Mouse (Mus musculus) gastrocnemius, postnatal 14 days (tissue): Measurements from ENCODE around the gene Trim25. TPM values are rescaled to one million over a fixed set of nuclear protein-coding genes. Genes with fewer than 3 reads are reported as not detected.
"Not testable (repeated sequence)": the region's sequence is repeated elsewhere in the genome, so short reads cannot be mapped to it uniquely, and the experiment has no call there.

Source experiments
- DNase-seq: peaks from one replicate; pipeline ENCODE4 v3.0.0; 2021; ENCODE audit warnings: mixed read lengths
- intact Hi-C: fragments of 180-260 bp; cut with DNase I; formaldehyde crosslinking; loops from one replicate; pipeline ENCODE4 v1.15.1; 2025; ENCODE audit warnings: low total_unique reads
- total RNA-seq, 2 experiments: library from RNA; stranded (reverse); gene quantifications; 2 replicates each; pipeline ENCODE4 v1.2.3; 2021

Trim25 gene
- total RNA-seq, 2 experiments from 2014 or later = 11.3 to 12.6 TPM

DNA sequence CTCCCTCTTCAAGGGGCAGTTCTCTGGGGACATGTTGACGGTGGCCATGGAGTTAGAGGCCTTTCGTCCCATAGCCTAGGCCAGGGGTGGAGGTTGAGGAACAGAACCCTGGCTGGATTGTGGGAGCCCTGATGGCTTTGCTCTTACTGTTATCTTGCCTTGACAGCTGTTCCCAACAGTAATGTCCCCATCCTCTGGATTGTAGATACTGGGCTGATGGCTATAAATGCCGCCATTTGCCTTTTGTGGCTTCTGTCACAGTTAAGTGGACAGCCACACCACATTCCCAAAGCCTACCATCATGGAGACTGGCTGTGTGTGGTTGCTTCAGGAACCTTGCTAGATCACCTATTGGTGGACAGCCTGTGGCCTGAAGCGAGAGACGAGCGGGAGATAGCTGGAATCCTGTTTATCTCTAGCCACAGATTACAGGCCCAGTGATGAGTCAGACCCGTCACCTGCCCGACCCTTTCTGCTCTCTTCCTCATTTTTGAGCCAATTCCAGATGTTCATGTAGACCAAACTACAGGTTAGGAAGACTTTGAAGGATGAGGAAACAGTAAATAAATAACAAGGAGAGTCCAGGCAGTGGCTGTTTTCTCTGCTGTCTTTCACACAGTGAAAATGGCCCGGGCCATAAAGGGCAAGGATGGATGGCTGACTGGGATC, 18.5 kb downstream of the Trim25 start:
- intact Hi-C loops = no loop called here
- no peak for DNase-seq

DNA sequence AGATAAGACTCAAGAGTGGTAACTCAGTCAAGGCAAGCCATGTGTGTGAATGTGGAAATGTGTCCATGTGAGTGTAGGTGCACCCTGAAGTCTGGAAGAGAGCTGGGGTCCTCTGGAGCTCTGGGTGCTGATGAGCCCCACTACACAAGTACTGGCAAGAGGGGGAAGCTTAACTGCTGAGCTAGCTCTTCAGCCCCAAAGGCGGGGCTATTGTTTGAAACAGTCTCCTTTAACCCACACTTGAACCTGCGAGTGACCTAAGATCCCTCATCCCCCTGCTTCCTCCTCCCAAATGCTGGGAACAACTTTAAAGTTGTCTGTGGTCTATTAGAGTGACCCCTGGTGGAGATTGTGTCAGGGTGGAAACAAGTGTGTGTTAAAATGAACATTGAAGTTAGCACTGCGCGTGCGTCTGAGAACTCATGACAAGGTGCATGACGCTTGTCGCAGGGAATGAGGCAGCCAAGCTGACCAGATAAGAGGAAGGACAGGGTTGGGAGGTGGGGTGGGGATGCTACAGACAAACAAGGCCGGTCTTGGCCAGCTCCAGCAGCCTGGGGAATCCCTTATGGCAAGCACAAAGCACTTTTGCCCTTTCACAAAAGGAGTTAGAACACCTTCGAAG, 21.6 kb downstream of the Trim25 start:
- intact Hi-C loops = no loop called here

DNA sequence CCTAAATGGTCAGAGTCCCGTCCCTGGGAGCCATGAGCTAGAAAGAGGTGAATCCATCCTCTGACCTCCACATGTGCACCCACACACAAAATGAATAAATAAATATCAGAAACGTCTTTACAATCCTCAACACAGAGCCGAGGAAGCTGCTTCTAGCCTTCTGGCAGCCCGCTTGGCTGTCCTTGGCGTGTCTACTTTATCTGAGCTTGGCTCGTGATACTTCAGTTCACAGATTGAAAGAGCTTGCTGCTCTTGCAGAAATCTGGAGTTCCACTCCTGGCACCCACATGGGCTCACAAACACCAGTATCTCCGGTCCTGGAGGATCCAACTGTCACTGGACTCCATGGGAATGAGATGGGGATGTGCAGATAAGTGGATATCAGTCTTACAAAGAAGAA, 22.5 kb downstream of the Trim25 start:
- DNase-seq = no peak
- intact Hi-C loops = no loop called here

More for the DNA sequence above, 21.6 kb downstream of the Trim25 start:
- no peak for DNase-seq

DNA sequence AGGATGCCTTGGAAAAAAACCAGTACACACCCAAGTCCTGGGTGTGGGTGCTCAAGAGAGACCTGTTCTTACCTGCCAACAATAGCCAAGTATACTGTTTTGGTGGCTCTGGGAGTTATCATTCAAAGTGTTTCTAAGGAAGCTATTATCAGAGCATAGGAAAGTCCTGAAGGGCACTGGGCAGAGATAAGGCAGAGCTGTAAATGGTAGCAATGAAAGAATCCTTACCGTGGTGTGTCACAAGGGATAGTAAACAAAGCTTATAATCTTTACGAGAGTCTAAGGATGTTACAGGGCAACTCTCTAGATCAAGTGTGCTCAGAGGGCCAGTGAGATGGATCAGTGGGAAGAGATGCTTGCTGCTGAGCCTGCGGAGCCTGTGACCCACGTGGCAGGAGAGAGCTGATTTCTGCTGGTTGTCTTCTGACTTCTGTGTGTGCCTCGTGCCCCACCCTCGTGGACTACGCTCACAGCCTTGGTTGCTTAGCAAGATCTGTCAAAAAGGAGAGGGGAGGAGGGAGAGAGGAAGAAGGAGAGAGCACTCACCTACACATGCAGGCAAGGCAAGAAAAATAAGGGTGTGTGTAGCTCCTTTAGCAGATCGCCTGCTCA, 23.1 kb downstream of the Trim25 start:
- no peak for DNase-seq
- intact Hi-C loops = no loop called here

DNA sequence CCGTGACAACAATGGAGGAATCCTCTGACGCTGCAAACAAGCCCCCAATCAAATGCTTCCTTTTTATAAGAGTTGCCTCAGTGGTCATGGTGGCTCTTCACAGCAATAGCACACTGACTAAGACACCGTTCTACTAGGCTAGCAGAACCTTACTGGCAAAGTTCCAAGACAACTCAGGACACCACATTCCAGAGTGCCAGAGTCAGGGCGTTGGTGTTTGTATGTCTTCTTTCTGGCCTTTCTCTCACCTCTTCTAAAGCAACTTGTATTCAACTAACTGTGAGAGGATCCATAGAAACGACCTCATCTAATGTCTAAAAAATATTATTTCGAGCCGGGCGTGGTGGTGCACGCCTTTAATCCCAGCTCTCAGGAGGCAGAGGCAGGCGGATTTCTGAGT, 24.3 kb downstream of the Trim25 start:
- intact Hi-C loops = no loop called here
- no peak for DNase-seq

DNA sequence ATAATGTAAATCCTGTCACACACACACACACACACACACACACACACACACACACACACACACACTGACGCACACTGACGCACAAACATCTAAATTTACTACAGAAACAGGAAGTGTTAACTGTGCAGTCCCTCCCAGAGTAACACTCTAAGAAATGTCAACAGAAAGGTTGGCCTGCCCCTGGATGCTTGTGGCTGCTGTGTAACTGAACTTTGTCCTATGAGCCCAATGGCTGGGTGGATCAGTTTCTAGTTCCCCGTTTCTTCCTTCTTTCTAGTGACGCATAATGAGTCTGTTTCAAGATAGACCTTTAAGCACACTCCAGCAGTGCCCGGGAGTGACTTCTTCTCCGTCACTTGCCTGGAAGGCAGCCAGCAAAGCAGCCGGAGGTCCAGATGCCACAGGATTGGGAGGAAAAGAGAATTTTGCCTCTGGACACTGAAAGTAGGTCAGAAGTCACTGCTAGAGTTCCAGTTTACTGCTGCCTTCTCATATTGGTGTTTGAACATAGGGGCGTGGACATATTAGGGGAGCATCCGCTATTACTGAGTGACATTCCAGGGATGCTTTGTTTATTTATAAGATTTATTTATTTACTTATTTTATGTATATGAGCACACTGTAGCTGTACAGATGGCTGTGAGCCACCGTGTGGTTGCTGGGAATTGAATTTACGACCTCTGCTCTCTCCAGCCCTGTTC, 25.2 kb downstream of the Trim25 start:
- intact Hi-C loops = no loop called here
- DNase-seq = peak; percentile 79

DNA sequence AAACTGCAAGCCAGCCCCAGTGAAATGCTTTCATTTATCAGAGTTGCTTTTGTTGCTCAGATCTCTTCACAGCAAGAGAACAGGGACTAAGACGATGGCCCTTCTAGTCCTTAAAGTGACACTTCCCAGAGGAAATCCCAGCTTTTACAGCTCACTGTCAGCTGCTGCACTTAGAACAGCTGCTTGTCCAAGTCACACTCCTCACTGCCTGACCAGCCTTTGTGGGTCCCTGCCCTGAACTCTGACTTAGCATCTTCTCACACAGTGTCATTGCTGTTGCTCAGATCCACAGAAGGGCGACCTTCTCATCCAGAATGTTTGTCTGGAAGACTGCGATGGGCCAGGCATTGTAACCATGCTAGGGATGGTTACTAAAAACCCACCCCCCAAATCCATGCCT, 26.4 kb downstream of the Trim25 start:
- intact Hi-C loops = no loop called here
- no peak for DNase-seq

DNA sequence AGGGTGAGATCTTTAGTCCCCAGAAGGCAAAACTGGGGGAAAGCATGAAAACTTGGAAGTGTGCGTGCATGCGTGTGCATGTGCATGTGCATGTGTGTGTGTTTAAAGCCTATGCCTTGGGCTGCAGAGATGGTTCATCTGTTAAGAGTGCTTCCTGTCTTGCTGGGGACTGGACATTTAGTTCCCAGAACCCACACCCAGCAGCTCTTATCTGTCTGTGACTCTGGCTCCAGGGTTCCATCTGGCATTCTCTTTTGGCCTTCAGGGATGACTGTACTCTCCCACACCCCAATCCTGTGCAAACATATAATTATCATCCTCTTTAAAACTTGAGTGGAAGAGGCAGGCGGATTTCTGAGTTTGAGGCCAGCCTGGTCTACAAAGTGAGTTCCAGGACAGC, 26.9 kb downstream of the Trim25 start:
- intact Hi-C loops = no loop called here
- DNase-seq = no peak

DNA sequence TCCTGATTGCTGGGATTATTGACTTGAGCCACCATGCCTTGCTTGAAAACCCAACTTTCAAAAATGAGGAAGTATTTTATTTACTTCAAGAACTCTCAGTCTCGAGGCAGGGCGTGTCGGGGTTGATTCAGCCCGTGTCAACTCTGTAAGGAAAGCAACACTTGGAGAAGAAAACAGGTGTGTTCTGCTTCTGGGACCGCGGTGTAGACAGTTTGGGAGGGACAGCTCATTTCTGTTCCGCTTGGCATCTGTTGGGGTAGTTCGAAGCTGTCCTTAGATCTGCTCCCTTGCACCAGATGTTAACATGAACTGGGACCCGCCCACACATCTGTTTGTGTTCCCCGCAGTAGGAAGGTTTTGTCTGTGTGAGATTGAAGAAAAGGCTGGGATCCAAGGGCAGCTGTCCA, 28.8 kb downstream of the Trim25 start:
- DNase-seq = peak; percentile 11
- intact Hi-C loops = no loop called here

DNA sequence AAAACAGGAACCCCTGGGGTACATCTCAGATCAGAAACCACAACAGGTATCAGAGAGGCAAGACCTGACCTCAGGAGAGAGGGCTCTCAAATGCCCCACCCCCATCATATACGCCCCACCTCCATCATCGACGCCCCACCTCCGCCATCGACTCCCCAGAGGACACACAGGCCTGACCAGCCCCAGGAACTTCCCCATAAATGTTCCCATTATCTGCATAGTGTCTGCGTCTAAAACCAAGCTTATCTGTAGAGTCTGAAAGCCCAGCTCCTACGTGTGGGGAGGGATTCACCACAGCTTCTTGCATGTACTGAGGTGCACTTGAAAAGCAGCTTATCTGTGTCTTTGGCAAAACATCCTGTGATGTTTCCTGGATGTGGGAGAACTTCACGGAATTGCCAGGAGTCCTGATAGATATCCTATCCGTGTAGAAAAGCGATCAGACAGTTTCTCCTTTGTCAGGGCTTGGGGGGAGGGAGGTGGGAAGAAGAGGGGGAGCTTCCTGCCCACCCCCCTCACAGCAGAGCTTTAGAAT, 29.8 kb downstream of the Trim25 start:
- DNase-seq = peak; percentile 12
- intact Hi-C loops = no loop called here

DNA sequence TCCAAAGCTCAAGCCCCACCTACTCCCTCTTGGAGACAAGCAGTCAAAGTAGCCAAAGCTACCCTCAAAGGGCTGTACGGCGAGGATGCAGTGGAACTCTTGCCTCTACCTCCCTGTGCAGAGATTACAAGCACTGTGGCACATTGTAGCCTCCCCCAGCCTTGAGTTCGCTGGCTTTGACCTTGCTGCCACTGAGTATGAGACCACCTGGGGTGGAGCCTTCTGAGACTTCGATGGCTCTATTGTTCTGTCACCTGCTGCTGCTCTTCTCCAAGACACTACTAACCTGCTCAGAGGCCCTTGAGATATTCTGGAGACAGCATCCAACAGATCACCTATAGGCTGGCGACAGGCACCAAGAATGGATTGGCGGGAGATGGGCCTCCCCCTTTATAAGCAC, 31.4 kb downstream of the Trim25 start:
- no peak for DNase-seq
- intact Hi-C loops = no loop called here

DNA sequence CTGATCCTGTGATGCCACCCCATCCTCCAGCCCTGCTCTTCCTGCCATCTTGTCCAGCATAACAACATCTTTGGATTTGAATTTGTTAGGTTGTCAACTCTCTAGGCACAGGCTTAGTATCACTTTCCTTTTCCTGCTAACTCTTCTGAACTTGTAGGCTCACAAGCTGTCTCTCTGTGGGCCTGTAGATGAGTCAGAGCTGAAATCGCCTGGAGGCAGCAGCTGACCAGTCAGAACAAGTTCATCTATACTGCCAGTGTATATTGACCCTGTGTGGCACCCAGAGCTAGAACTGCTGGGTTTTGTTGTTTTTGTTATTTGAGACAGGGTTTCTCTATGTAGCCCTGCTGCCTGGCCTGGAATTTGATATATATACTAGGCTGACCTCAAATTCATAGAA, 32.0 kb downstream of the Trim25 start:
- no peak for DNase-seq
- intact Hi-C loops = no loop called here

DNA sequence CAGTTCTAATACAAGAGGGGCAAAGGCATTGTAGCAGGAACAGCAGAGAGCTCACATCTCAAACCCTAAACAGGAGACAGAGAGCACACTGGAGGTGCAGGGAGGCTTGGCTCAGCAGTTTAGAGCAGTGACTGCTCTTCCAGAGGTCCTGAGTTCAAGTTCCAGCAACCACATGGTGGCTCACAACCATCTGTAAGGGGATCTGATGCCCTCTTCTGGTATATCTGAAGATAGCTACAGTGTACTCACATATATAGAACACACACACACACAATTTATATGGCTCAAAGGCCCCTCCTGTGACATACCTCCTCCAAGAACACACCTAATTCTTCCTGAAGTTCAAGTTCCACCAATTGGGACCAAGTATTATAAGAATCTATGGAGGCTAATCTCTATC, 35.4 kb downstream of the Trim25 start:
- DNase-seq = no peak
- intact Hi-C loops = no loop called here

DNA sequence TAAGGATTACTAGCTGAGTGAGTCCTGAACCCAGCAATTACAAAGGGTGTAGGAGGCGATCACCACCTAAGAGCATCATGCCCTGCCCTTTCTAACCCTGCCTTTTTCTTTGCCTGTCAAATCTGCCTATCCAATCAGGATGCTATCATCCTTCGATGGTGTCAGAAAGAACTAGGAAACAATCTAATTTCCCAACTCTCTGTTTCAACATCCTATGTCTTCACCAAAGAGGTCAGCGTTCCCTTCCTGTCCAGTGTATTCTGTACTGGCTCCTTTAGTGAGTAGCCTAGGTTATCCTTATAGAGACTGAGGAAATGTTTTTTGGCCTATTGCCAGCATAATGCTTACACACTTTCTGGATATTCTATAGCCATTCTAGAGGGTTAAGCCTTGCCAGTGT, 36.4 kb downstream of the Trim25 start:
- intact Hi-C loops = no loop called here
- DNase-seq = no peak

DNA sequence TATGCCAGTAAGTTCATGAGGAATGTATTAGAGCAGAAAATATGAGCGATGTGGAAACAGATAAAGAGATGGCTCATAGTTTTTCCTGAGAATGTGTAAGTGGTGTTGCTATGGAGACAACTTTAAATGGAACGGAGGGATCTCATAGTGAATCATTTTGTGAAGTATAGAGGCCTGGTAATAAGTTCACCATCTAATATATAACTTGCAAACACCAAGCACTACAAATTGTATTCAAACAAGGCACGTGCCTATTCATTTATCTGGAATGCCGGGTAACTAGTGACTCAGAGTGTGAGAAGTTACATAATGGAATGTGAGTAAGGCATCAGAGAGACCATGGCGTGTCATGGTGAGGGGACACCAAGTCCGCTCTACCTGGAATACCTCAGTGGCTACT, 39.3 kb downstream of the Trim25 start:
- no peak for DNase-seq
- intact Hi-C loops = no loop called here

DNA sequence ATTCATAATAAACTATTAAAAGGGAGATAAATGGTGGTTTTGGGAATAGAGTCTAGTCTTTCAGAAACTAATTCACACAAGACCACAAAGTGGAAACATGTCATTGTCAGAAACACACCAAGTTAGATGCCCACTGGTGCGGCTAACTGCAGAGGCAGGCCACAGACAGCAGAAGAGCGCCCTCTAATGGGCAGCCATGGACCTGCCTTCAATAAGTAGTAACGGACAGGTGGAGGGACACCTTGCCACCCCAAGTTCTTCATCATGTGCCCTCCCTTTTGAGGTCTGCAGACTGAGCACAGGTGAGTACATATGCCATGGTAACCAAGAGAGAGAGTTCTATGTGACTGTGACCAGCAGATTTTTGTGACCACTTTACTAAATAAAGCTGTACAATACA, 40.1 kb downstream of the Trim25 start:
- DNase-seq = peak; percentile 53
- intact Hi-C loops = no loop called here

DNA sequence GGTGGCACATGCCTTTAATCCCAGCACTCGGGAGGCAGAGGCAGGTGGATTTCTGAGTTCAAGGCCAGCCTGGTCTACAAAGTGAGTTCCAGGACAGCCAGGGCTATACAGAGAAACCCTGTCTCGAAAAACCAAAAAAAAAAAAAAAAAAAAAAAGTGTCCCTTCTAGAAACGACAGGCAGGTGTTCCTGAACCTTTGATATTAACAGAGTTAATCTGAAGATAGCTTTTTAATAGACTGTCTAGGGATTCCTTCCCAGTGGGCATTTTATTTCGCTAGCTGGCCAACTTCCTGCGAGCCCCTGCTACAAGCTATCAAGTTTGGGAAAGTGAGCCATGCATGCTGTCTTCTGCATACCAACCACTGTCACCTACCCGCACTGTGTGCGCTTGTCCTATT, 41.9 kb downstream of the Trim25 start:
- intact Hi-C loops = loop anchor here (5.0 kb wide), 1 partner anchor 54 kb away; no protein-coding TSS in a partner anchor
- not testable (repeated sequence) for DNase-seq

DNA sequence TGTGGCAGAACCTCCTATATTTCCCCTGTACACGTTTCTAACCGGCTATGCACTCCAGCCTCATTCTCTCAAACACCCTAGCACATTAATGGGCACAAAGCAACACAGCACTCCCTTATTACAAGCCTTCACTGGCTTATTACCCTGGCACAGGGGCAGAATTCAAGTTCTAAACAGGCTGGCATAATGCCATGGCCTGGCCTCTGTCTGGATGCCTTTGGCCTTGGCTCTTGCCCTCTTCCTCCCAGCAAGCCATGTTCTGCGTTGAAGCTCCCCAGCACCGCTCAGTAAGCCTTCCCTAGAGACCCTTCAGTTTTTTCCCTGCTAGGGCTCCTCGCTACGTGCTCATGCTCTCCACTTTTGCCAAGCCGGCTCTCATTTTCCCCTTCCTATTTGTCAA, 43.9 kb downstream of the Trim25 start:
- intact Hi-C loops = loop anchor here (5.0 kb wide), 1 partner anchor 56 kb away; no protein-coding TSS in a partner anchor
- DNase-seq = no peak

DNA sequence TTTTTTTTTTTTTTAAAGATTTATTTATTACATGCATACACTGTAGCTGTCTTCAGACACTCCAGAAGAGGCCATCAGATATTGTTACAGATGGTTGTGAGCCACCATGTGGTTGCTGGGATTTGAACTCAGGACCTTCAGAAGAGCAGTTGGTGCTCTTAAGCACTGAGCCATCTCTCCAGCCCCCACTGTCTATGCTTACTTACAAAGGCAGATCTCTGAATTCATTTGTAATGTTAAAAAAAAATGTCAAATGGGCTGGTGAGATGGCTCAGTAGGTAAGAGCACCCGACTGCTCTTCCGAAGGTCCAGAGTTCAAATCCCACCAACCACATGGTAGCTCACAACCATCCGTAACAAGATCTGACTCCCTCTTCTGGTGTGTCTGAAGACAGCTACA, 46.3 kb downstream of the Trim25 start:
- intact Hi-C loops = not testable (repeated sequence)

DNA sequence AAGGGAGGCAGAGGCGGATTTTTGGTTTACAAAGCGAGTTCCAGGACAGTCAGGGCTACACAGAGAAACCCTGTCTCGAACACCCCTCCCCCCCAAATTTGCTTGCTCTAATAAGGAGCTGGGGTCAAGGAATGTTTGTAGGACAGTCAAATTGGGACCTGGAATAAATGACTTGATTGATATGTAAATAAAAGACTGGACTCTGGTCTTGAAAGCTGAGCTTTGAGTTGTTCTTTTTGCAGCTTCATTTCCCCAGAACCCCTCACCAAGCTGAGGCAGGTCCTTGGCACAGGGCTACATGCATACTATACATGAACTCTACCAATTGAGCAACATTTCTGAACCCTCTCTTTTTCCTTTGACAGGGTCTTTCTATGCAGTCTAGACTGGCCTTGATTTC, 46.8 kb downstream of the Trim25 start:
- intact Hi-C loops = no loop called here
- DNase-seq = no peak

More for the DNA sequence above, 46.3 kb downstream of the Trim25 start:
- not testable (repeated sequence) for DNase-seq
